Mouse (Mus musculus): ENCODE data around the gene Mrps18b. TPM values are rescaled to one million over a fixed set of nuclear protein-coding genes. Genes with fewer than 3 reads are reported as not detected.
A peak's percentile ranks its signal among the peaks of the same experiment; 100 is the strongest.

The Mrps18b gene
- polyA plus RNA-seq, 1 experiment from 2014 or later, result 67.1 TPM

GRCm38 (mm10) chr17:35897644-35898573 lies 18.3 kb downstream of the Mrps18b start:
- 41% methylated on average over 23 of the region's 23 CpGs for WGBS
- Histone ChIP-seq H3K9ac (replicated peaks) (peak overlapping the region; percentile 36), H3K9me3 (replicated peaks) (no peaks in the 10 kb centered on the region), H3K27me3 (replicated peaks) (no peaks in the 10 kb centered on the region), H3K4me3 (replicated peaks) (peak overlapping the region; percentile 87), H3K4me2 (peak overlapping the region; percentile 100), H3K27ac (replicated peaks) (peak overlapping the region; percentile 99), H3K4me1 (peaks cover 29% of the 10 kb centered on the region), H3K36me3 (peaks cover 66% of the 10 kb centered on the region)
- peak; percentile 55 for ATAC-seq (ENCODE audit: low FRiP score)

DNA sequence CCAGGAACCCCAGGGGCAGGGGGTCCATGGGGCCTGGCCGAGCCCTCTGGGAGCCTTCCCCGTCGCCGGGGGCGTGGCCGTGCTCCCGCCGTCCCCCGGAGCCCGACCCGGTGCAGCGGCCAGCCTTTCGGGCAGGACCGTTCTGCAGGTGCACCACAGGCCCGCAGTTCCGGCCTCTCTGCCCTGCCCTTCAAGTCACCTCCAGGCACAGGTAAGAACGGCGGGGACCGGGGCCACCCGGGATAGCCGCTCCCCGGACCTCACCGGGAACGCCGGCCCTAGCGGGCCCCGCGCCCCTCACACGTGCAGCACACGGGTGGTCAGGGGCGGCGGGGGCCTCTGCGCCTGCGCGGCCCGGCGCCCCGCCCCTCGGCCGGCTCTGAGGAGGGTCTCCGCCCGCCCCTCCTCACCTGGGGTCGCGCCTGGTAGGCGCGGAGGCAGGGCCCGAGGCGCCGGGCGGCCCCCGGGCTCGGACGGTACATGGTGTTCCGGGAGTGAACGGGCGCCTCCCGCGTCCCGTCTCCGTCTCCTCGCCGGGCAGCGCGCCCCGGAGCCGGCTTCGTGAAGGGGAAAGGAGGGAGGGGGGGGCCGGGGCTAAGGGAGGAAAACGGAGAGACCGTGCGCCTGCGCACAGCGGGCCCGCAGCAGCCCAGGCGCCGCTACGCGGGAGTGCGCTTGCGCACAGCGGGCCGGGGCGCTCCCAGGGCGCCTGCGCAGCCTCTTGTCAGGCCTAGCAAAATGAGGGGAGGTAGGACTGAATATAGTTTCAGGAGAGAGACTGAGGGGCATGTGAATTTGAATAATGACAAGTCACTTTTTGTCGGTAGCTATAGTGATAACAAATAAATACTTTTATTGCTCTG lies 19.2 kb downstream of the Mrps18b start, which contains the start of gene 2310061I04Rik:
Gene 2310061I04Rik (minus strand): TSS at position 651 of the 863 bp plus-strand sequence.
- peaks cover 66% of the 10 kb centered on the region for H3K36me3 ChIP-seq
- 1% methylated on average over 75 of the region's 86 CpGs for WGBS
- H3K27me3 ChIP-seq (replicated peaks), result no peaks in the 10 kb centered on the region
- H3K4me1 ChIP-seq, result peaks cover 29% of the 10 kb centered on the region
- no peaks in the 10 kb centered on the region for H3K9me3 ChIP-seq (replicated peaks)
- peak within 1 kb of the TSS; percentile 87 for H3K4me3 ChIP-seq (replicated peaks)
- peak; percentile 95 for ATAC-seq (ENCODE audit: low FRiP score)
- H3K27ac ChIP-seq (replicated peaks), result peak within 1 kb of the TSS; percentile 99
- H3K9ac ChIP-seq (replicated peaks), result peak within 1 kb of the TSS; percentile 90
- H3K4me2 ChIP-seq, result peak within 1 kb of the TSS; percentile 100

GRCm38 (mm10) chr17:35887725-35888124 lies 28.5 kb downstream of the Mrps18b start:
- Histone ChIP-seq H3K4me3 (replicated peaks) (no peak overlapping the region), H3K9me3 (replicated peaks) (no peaks in the 10 kb centered on the region), H3K9ac (replicated peaks) (no peak overlapping the region), H3K27me3 (replicated peaks) (no peaks in the 10 kb centered on the region), H3K4me2 (no peak overlapping the region), H3K4me1 (no peaks in the 10 kb centered on the region), H3K27ac (replicated peaks) (no peak overlapping the region), H3K36me3 (peaks cover 93% of the 10 kb centered on the region)
- ATAC-seq (ENCODE audit: low FRiP score), result no peak
- WGBS, result 93% methylated on average over 11 of the region's 17 CpGs

GRCm38 (mm10) chr17:35883777-35884176 lies 32.4 kb downstream of the Mrps18b start:
- Histone ChIP-seq H3K36me3 (peaks cover 71% of the 10 kb centered on the region), H3K9me3 (replicated peaks) (no peaks in the 10 kb centered on the region), H3K27ac (replicated peaks) (no peak overlapping the region), H3K4me2 (no peak overlapping the region), H3K9ac (replicated peaks) (no peak overlapping the region), H3K27me3 (replicated peaks) (no peaks in the 10 kb centered on the region), H3K4me1 (peaks cover 15% of the 10 kb centered on the region), H3K4me3 (replicated peaks) (no peak overlapping the region)
- no peak for ATAC-seq (ENCODE audit: low FRiP score)
- 95% methylated on average over 14 of the region's 14 CpGs for WGBS

GRCm38 (mm10) chr17:35882924-35883323 lies 33.3 kb downstream of the Mrps18b start:
- Histone ChIP-seq H3K27ac (replicated peaks) (no peak overlapping the region), H3K9me3 (replicated peaks) (no peaks in the 10 kb centered on the region), H3K27me3 (replicated peaks) (no peaks in the 10 kb centered on the region), H3K4me1 (peaks cover 15% of the 10 kb centered on the region), H3K4me2 (no peak overlapping the region), H3K36me3 (peaks cover 62% of the 10 kb centered on the region), H3K4me3 (replicated peaks) (no peak overlapping the region), H3K9ac (replicated peaks) (no peak overlapping the region)
- 94% methylated on average over 17 of the region's 17 CpGs for WGBS
- ATAC-seq (ENCODE audit: low FRiP score), result no peak

- Histone ChIP-seq H3K4me2 (peak within 1 kb of the TSS; percentile 80), H3K4me3 (replicated peaks) (peak within 1 kb of the TSS; percentile 95), H3K27me3 (replicated peaks) (no peaks in the 10 kb centered on the region), H3K9ac (replicated peaks) (peak within 1 kb of the TSS; percentile 89), H3K9me3 (replicated peaks) (no peaks in the 10 kb centered on the region), H3K36me3 (peaks cover 52% of the 10 kb centered on the region), H3K4me1 (peaks cover 19% of the 10 kb centered on the region), H3K27ac (replicated peaks) (peak within 1 kb of the TSS; percentile 79)
- WGBS, result 6% methylated on average over 66 of the region's 66 CpGs
- ATAC-seq (ENCODE audit: low FRiP score), result peak; percentile 91
Measured at GRCm38 (mm10) chr17:35879245-35880057, 36.7 kb downstream of the Mrps18b start, which contains the start of gene Dhx16. Dhx16 (plus strand) TSS chr17:35879819.

- WGBS, result 88% methylated on average over 6 of the region's 6 CpGs
- H3K4me2 ChIP-seq, result no peak overlapping the region
- ATAC-seq (ENCODE audit: low FRiP score), result no peak
- H3K9ac ChIP-seq (replicated peaks), result 0 out of 2 replicates have a peak overlapping the region, but pooled peaks have one; percentile 20
- no peak overlapping the region for H3K27ac ChIP-seq (replicated peaks)
- H3K4me3 ChIP-seq (replicated peaks), result no peak overlapping the region
- no peaks in the 10 kb centered on the region for H3K9me3 ChIP-seq (replicated peaks)
- peaks cover 26% of the 10 kb centered on the region for H3K36me3 ChIP-seq
- peaks cover 46% of the 10 kb centered on the region for H3K4me1 ChIP-seq
- no peaks in the 10 kb centered on the region for H3K27me3 ChIP-seq (replicated peaks)
Measured at GRCm38 (mm10) chr17:35874721-35875120, 41.5 kb downstream of the Mrps18b start.

- Histone ChIP-seq H3K9ac (replicated peaks) (peak overlapping the region; percentile 20; the same call in 1 of the 2 replicates), H3K4me3 (replicated peaks) (no peak overlapping the region), H3K4me2 (peak overlapping the region; percentile 33), H3K27ac (replicated peaks) (no peak overlapping the region), H3K4me1 (peaks cover 53% of the 10 kb centered on the region), H3K27me3 (replicated peaks) (no peaks in the 10 kb centered on the region), H3K9me3 (replicated peaks) (no peaks in the 10 kb centered on the region), H3K36me3 (peaks cover 26% of the 10 kb centered on the region)
- no peak for ATAC-seq (ENCODE audit: low FRiP score)
- 33% methylated on average over 21 of the region's 21 CpGs for WGBS
Measured at GRCm38 (mm10) chr17:35873774-35874519, 42.2 kb downstream of the Mrps18b start.

DNA sequence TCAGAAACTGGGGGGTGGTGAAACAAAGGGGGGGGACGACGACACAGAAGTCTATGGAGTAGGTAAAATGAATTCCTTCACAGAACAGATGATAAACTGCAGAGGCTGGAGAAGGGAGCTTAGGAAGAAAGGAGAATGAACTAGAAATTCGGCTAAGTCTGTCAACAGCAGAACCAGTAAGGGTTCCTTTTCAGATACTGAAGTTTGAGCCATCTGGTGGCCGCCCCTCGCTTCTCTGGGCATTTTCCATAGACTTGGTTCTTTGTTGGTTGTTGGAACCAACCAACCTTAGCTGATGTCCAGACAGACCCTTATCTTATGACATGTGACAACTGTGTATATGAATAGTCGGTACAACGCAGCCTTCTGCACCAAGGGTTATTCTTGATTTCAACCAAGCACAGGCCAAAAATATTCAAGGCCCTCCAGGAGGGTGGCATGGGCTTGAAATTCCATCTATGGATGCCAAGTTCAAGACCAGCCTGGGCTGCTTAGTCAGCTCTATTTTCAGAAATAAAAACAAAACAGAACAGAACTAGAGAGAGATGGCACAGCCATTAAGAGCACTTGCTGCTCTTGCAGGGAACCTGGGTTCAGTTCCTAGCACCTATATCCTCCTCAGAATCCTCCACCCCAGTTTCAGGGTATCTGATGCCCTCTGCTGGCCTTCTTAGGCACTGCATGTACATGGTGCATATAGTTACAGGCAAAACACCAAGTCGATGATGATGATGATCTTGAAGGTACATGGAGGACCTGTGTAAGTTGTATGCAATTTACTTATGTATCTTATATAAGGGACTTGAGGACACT lies 45.1 kb downstream of the Mrps18b start:
- Histone ChIP-seq H3K9me3 (replicated peaks) (no peaks in the 10 kb centered on the region), H3K36me3 (peaks cover 18% of the 10 kb centered on the region), H3K4me1 (peaks cover 76% of the 10 kb centered on the region), H3K4me2 (peak overlapping the region; percentile 90), H3K9ac (replicated peaks) (0 out of 2 replicates have a peak overlapping the region, but pooled peaks have one; percentile 44), H3K27me3 (replicated peaks) (no peaks in the 10 kb centered on the region), H3K4me3 (replicated peaks) (peak overlapping the region; percentile 66), H3K27ac (replicated peaks) (peak overlapping the region; percentile 95; the same call in 1 of the 2 replicates)
- 90% methylated on average over 8 of the region's 8 CpGs for WGBS
- ATAC-seq (ENCODE audit: low FRiP score), result no peak

Data from neural tube, embryonic 15.5 days (tissue).